Mouse (Mus musculus) small intestine, adult 2 months (tissue): Measurements from ENCODE around the gene Tctex1d4.

Experiments
- CTCF ChIP-seq: fragments of 200-500 bp; IDR thresholded peaks from 2 replicates; pipeline ENCODE4 v1.5.1; 2012; ENCODE audit warnings: low read depth, mild to moderate bottlenecking, control low read depth, inconsistent platforms, low read length, moderate library complexity, mixed read lengths; ENCODE audit not compliant: insufficient replicate concordance, insufficient read length; ENCODE audit errors: extremely low read depth
- POLR2A ChIP-seq: fragments of 200-500 bp; IDR thresholded peaks from 2 replicates; pipeline ENCODE4 v1.6.1; 2012; ENCODE audit warnings: low read depth, mild to moderate bottlenecking, control low read depth, inconsistent platforms, low read length, moderate library complexity

DNA sequence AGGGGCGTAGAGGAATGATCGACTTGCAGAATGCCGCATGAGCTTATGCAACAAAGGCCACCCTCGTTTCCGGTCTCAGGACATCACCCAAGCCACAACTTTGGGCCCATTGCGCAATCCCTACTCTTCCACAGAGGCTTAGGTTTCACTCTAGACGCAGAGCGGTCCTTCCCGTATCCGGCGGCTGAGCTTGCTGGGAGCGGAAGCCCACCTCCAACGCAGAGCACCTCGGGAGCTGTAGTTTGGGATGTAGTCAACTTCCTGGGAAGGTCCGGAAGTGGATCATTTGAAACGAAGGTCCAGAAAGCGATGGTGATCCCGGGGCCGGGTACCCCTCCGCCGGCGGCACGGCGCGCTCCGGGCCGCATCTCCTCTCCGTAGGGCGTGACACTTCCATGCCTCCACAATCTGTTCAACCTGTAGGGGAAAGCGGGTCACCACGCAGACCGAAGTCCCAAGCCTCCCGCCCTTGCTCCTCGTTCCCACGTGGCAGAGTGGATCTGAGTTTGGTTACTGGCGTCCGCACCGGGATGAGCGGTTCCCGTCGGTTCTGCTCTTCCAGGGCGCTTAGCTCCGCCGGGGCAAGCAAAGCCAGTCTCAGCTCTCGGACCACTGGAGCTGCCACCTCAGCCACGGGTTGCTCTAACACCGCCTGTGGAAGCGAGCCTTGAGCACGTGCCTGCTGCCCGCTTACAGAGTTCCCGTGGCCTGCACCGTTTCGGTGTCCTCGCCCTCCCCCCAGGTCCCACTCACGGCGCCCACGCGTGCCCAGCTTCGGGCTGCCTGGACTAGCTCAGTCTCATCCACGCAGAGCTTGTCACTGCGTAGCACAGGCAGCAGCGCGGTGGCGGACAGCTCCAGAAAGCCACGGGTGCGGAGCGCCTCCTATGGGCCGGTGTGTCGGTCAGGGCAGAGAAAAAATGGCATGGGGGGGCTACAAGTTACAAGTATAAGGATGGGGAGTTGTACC, 5.9 kb upstream of the Tctex1d4 start:
- TF ChIP-seq POLR2A (peak; percentile 50; the same call in 1 of the 2 replicates), CTCF (peak; percentile 80)
